Mouse (Mus musculus) spleen, adult 2 months (tissue): ENCODE data around the gene Bcl7c. TPM values are rescaled to one million over a fixed set of nuclear protein-coding genes. Genes with fewer than 3 reads are reported as not detected.

Source experiments
- DNase-seq, 2 experiments: peaks; one replicate each; pipeline versions ENCODE4 v3.0.0 to v3.0.0-alpha.2; 2012 to 2021; ENCODE audit warnings: low spot score in 2 of 2, low read depth in 1 of 2
- H3K27ac ChIP-seq: fragments of 200-500 bp; 2 replicates; pipeline ENCODE4 v1.5.1; 2012; ENCODE audit warnings: low read length, inconsistent platforms; ENCODE audit not compliant: insufficient read depth
- H3K27me3 ChIP-seq: fragments of 200-500 bp; 2 replicates; pipeline ENCODE4 v1.6.1; 2012; ENCODE audit warnings: mild to moderate bottlenecking, moderate library complexity, low read length, inconsistent platforms; ENCODE audit not compliant: control insufficient read depth, insufficient read depth
- H3K36me3 ChIP-seq: fragments of 200-500 bp; 2 replicates; pipeline ENCODE4 v1.6.1; 2012; ENCODE audit warnings: mild to moderate bottlenecking, low read length, inconsistent platforms; ENCODE audit not compliant: control insufficient read depth, insufficient read depth
- H3K4me1 ChIP-seq: fragments of 200-500 bp; 2 replicates; pipeline ENCODE4 v1.6.1; 2011; ENCODE audit warnings: inconsistent platforms; ENCODE audit not compliant: control insufficient read depth, insufficient read depth, insufficient read length
- H3K4me3 ChIP-seq: fragments of 200-500 bp; 2 replicates; pipeline ENCODE4 v1.5.1; 2011; ENCODE audit warnings: mild to moderate bottlenecking, inconsistent platforms; ENCODE audit not compliant: insufficient read depth, insufficient read length; ENCODE audit errors: extremely low read depth
- CTCF ChIP-seq: fragments of 200-500 bp; IDR thresholded peaks from 2 replicates; pipeline ENCODE4 v1.5.1; 2011; ENCODE audit warnings: mild to moderate bottlenecking, inconsistent platforms; ENCODE audit not compliant: insufficient read depth, insufficient read length, insufficient replicate concordance; ENCODE audit errors: extremely low read depth
- POLR2A ChIP-seq: fragments of 200-500 bp; IDR thresholded peaks from 2 replicates; pipeline ENCODE4 v1.6.1; 2011; ENCODE audit warnings: low read depth, low read length, inconsistent platforms
- whole genome bisulfite sequencing: fragments of 180-500 bp; shearing (Covaris S2); methylation state at CpG from one replicate; pipeline ENCODE4 v1.1.7; 2018; 5-methylcytosine and 5-hydroxymethylcytosine counted together
- polyA plus RNA-seq: library from polyadenylated mRNA; depleted of rRNA; stranded (reverse); fragments of >200 nt; gene quantifications from 2 replicates; pipeline ENCODE4 v1.2.3, GENCODE M21; 2012

Bcl7c gene
- polyA plus RNA-seq, 1 experiment, result 17.7 TPM

DNA sequence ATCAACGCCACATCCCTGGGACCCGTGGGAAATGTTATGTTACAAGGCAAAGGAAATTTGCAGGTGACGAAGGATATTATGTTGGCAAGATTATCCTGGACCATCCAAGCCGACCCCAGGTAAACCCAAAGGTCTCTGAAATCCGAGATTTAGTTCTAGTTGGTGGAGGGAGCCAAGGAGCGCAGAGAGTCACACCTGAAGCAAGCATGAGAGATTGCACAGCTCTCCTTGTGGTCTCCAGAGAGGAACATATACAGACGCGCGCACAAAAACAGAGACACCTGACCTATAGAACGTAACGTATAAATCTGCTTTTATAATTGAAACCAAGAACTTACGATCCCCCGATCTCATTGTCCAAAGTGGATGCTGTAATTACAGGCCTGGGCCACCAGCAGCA is 28.2 kb downstream of the Bcl7c start:
- no peak for DNase-seq
- H3K4me3 ChIP-seq, result no peak overlapping the region
- H3K36me3 ChIP-seq, result no peaks in the 10 kb centered on the region
- no peak overlapping the region for H3K27ac ChIP-seq
- no peaks in the 10 kb centered on the region for H3K4me1 ChIP-seq
- WGBS, result 93% methylated on average over 13 of the region's 13 CpGs
- TF ChIP-seq CTCF (no peak), POLR2A (no peak)
- no peaks in the 10 kb centered on the region for H3K27me3 ChIP-seq

DNA sequence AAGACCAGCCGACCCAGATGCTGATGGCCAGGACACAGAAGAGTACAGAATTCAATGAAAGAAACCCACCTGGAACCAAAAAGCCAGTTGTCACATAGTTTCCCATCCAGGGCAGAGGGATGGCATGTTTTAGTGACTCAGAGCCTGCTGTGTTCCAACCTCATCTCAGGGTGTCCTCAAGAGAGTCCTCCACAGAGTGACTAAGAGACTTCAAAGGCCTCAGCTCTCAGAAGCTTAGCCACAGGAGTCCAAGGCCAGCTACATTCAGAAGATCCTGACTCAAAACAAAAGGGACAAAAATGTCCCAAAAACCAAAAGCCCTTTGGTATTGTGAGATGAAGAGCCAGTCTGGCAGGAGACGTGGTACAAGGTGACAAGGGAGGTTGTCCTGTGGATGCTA is 29.9 kb downstream of the Bcl7c start:
- Histone ChIP-seq H3K27me3 (no peaks in the 10 kb centered on the region), H3K4me1 (no peaks in the 10 kb centered on the region), H3K27ac (no peak overlapping the region), H3K4me3 (no peak overlapping the region), H3K36me3 (no peaks in the 10 kb centered on the region)
- 88% methylated on average over 2 of the region's 2 CpGs for WGBS
- DNase-seq, result no peak
- no peak for TF ChIP-seq CTCF
- TF ChIP-seq POLR2A, result no peak

DNA sequence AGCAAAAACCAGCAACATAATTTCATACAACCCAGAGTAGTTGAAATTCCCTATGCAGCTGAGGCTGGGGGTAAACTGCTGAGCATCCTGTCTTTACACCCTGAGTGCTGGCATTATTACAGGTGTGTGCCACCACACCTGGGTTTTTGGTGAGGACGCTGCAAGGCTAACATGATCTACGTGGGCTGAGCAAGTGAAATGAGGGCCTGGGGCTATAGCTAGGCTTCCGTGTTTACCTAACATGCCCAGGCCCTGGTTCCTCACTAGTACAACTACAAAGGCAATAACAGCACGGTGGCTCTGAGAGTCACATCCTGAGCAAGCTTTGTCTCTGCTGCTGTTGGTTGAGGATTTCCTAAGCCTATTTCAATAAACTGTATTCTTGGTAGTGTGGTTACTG is 31.1 kb downstream of the Bcl7c start:
- DNase-seq, result no peak
- H3K36me3 ChIP-seq, result no peaks in the 10 kb centered on the region
- H3K4me3 ChIP-seq, result no peak overlapping the region
- no peak overlapping the region for H3K27ac ChIP-seq
- no peaks in the 10 kb centered on the region for H3K4me1 ChIP-seq
- H3K27me3 ChIP-seq, result no peaks in the 10 kb centered on the region
- WGBS, result 90% methylated on average over 4 of the region's 4 CpGs
- no peak for TF ChIP-seq POLR2A
- no peak for TF ChIP-seq CTCF

DNA sequence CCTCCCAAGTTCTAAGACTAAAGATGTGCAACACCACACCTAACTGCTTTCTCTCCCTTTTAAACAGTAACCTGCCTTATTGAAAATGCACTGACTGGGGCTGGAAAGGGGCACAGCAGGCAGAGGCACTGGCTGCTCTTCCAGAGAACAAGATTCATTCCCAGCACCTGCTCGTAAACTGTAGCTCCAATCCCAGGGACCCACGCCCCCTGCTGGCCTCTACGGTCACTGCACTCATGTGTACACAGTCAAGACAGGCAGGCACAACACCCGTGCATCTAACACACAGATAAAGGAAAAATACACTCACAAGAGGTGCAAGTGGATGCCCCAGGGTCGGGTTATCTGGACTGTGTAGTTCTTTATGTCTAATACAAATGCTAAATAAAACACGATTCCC is 31.7 kb downstream of the Bcl7c start:
- DNase-seq, result peak in 1 of 2 experiments; percentile 28
- no peaks in the 10 kb centered on the region for H3K4me1 ChIP-seq
- H3K36me3 ChIP-seq, result no peaks in the 10 kb centered on the region
- no peak overlapping the region for H3K27ac ChIP-seq
- WGBS, result 69% methylated on average over 6 of the region's 6 CpGs
- peak; percentile 55; the same call in 1 of the 2 replicates for TF ChIP-seq CTCF
- TF ChIP-seq POLR2A, result no peak
- H3K27me3 ChIP-seq, result no peaks in the 10 kb centered on the region
- H3K4me3 ChIP-seq, result no peak overlapping the region

DNA sequence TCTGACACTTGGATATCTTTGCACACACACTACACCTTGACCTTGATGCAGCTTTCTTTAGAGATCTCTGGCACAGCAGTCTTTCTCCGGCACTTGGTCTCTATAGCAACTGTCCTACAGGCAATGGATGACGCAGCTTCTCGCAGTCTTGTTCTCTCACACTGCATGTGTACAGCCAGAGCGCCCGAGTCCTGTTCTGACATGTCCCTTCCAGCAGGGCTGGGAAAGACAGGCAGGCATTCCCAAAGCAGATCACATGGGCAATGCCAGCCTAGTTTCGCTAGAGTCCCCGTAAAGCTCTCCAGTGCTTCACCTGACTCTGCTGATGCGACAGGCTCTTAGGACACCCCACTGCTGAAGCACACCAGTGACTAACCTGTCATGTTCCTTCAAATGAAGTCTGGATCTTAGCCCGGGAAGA is 33.3 kb downstream of the Bcl7c start:
- no peak for TF ChIP-seq CTCF
- no peak for TF ChIP-seq POLR2A
- Histone ChIP-seq H3K4me3 (no peak overlapping the region), H3K27ac (no peak overlapping the region), H3K4me1 (no peaks in the 10 kb centered on the region), H3K36me3 (no peaks in the 10 kb centered on the region), H3K27me3 (no peaks in the 10 kb centered on the region)
- WGBS, result 92% methylated on average over 9 of the region's 9 CpGs
- no peak for DNase-seq

DNA sequence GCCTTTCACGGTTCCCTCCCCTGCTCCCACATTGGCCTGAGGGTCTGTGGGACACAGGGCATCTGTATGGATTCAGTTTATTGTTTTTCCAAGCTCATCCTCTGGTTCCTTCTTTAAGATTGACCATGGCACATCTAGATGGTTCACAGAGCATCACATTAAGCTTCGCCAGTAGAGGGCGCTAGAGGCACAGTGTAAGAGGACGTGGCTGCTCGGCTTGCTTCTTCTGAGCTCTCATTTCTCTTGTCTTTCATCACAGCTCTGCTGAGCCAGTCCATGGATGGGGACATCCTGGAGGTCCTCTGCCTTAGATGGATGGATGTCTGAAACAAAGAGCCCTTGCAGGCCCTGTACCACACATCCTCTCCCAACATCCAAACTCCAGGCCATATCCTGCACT is 33.8 kb downstream of the Bcl7c start:
- Histone ChIP-seq H3K36me3 (no peaks in the 10 kb centered on the region), H3K27me3 (no peaks in the 10 kb centered on the region), H3K4me1 (no peaks in the 10 kb centered on the region), H3K27ac (no peak overlapping the region), H3K4me3 (no peak overlapping the region)
- TF ChIP-seq POLR2A (no peak), CTCF (peak; percentile 89; the same call in 1 of the 2 replicates)
- peak; percentile 60 to 77 for DNase-seq
- WGBS, result 8% methylated on average over 5 of the region's 5 CpGs

DNA sequence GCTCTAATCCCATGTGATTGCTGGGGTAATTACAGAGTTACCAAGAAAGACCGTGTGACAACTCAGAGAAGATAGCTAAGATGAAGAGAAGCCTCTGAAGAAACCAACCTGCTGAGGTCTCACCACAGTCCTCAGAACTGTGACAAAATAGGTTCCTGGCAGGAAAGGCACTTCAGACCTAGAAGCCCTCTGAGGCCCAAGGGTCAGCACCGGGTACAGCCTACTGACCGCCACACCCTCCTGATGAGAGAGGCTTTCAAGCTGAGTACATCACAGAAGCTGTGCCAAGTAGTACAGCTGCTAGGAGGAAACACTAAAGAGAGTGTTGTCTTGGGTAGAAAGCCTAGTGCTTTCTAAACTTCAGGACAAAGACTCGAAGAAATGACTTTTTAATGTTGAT is 36.0 kb downstream of the Bcl7c start:
- no peak overlapping the region for H3K27ac ChIP-seq
- H3K4me1 ChIP-seq, result no peaks in the 10 kb centered on the region
- H3K27me3 ChIP-seq, result no peaks in the 10 kb centered on the region
- H3K36me3 ChIP-seq, result no peaks in the 10 kb centered on the region
- DNase-seq, result no peak
- WGBS, result 84% methylated on average over 4 of the region's 4 CpGs
- no peak overlapping the region for H3K4me3 ChIP-seq
- TF ChIP-seq CTCF (no peak), POLR2A (no peak)
